Mouse (Mus musculus) intestine, embryonic 14.5 days (tissue): ENCODE measurements at regions not wholly inside any gene's neighbourhood (a gene's known extent, or its start where the extent isn't known, plus 50 kb on each side); places are given as distances from the start of the nearest gene placed in this dataset.

Experiments
- ATAC-seq: fragments of 200-750 bp; cut with Nextera tagmentation; replicated peaks from 2 replicates; pipeline ENCODE4 v1.8.0; 2017; ENCODE audit warnings: low read depth, moderate number of reproducible peaks, moderate TSS enrichment, moderate library complexity; ENCODE audit not compliant: low FRiP score, low TSS enrichment
- DNase-seq: peaks from one replicate; pipeline ENCODE4 v3.0.0-alpha.2; 2018; ENCODE audit warnings: low spot score
- H3K27ac ChIP-seq: fragments of 300-500 bp; sonication (generic); 2 replicates; pipeline ENCODE4 v1.5.1; 2014; ENCODE audit warnings: low read depth, mild to moderate bottlenecking, control low read depth
- H3K27me3 ChIP-seq: fragments of 300-500 bp; sonication (generic); replicated peaks from 2 replicates; pipeline ENCODE4 v1.6.1; 2014; ENCODE audit warnings: low read length, control low read depth; ENCODE audit not compliant: control insufficient read depth, insufficient read depth
- H3K36me3 ChIP-seq: fragments of 300-500 bp; sonication (generic); 2 replicates; pipeline ENCODE4 v1.6.1; 2014; ENCODE audit warnings: low read length, control low read depth; ENCODE audit not compliant: control insufficient read depth, insufficient read depth
- H3K4me1 ChIP-seq: fragments of 300-500 bp; sonication (generic); replicated peaks from 2 replicates; pipeline ENCODE4 v1.6.1; 2014; ENCODE audit warnings: low read length, control low read depth, mixed read lengths; ENCODE audit not compliant: control insufficient read depth, insufficient read depth
- H3K4me2 ChIP-seq: fragments of 300-500 bp; sonication (generic); 2 replicates; pipeline ENCODE4 v1.6.1; 2014; ENCODE audit warnings: low read length
- H3K4me3 ChIP-seq: fragments of 300-500 bp; sonication (generic); 2 replicates; pipeline ENCODE4 v1.5.1; 2014; ENCODE audit warnings: low read depth, low read length, control low read depth, mixed read lengths
- H3K9ac ChIP-seq: fragments of 300-500 bp; sonication (generic); 2 replicates; pipeline ENCODE4 v1.6.1; 2014; ENCODE audit warnings: mild to moderate bottlenecking, low read length
- H3K9me3 ChIP-seq: fragments of 300-500 bp; sonication (generic); 2 replicates; pipeline ENCODE4 v1.6.1; 2016; ENCODE audit warnings: low read length, control low read depth; ENCODE audit not compliant: control insufficient read depth
- WGBS: fragments of 180-500 bp; shearing (Covaris S2); extraction: QIAGEN DNeasy Blood & Tissue Kit; methylation state at CpG from one replicate; pipeline ENCODE4 v1.1.7; 2014; 5-methylcytosine and 5-hydroxymethylcytosine counted together

GRCm38 (mm10) chr14:102867697-102868096 lies 114.7 kb downstream of the Kctd12 start:
- H3K4me2 ChIP-seq: no peak overlapping the region
- H3K4me1 ChIP-seq: no peaks in the 10 kb centered on the region
- H3K4me3 ChIP-seq: no peak overlapping the region
- ATAC-seq (no peak), DNase-seq (no peak)
- H3K9me3 ChIP-seq: no peaks in the 10 kb centered on the region
- no peak overlapping the region for H3K9ac ChIP-seq
- H3K27me3 ChIP-seq: no peaks in the 10 kb centered on the region
- no peak overlapping the region for H3K27ac ChIP-seq
- no peaks in the 10 kb centered on the region for H3K36me3 ChIP-seq
- WGBS: 81% methylated on average over 2 of the region's 2 CpGs

- no peak for ATAC-seq
- H3K27me3 ChIP-seq: no peaks in the 10 kb centered on the region
- H3K4me2 ChIP-seq: no peak overlapping the region
- no peaks in the 10 kb centered on the region for H3K4me1 ChIP-seq
- DNase-seq: no peak
- H3K27ac ChIP-seq: no peak overlapping the region
- H3K9me3 ChIP-seq: no peaks in the 10 kb centered on the region
- H3K4me3 ChIP-seq: no peak overlapping the region
- 80% methylated on average over 1 of the region's 1 CpGs for WGBS
- H3K36me3 ChIP-seq: no peaks in the 10 kb centered on the region
- no peak overlapping the region for H3K9ac ChIP-seq
Observed at GRCm38 (mm10) chr14:102866511-102866910, 115.9 kb downstream of the Kctd12 start.

- H3K4me3 ChIP-seq: no peak overlapping the region
- no peaks in the 10 kb centered on the region for H3K27me3 ChIP-seq
- DNase-seq (no peak), ATAC-seq (no peak)
- H3K9me3 ChIP-seq: no peaks in the 10 kb centered on the region
- no peaks in the 10 kb centered on the region for H3K4me1 ChIP-seq
- WGBS: 88% methylated on average over 1 of the region's 1 CpGs
- no peak overlapping the region for H3K9ac ChIP-seq
- no peak overlapping the region for H3K27ac ChIP-seq
- no peaks in the 10 kb centered on the region for H3K36me3 ChIP-seq
- no peak overlapping the region for H3K4me2 ChIP-seq
Observed at GRCm38 (mm10) chr14:102861694-102862093, 120.7 kb downstream of the Kctd12 start.

- Histone ChIP-seq H3K27ac (no peak overlapping the region), H3K4me3 (no peak overlapping the region), H3K27me3 (no peaks in the 10 kb centered on the region), H3K4me1 (no peaks in the 10 kb centered on the region; the same call in 1 of the 2 replicates), H3K9me3 (no peaks in the 10 kb centered on the region), H3K4me2 (no peak overlapping the region), H3K36me3 (no peaks in the 10 kb centered on the region), H3K9ac (no peak overlapping the region)
- no peak for ATAC-seq
- DNase-seq: no peak
- 65% methylated on average over 4 of the region's 4 CpGs for WGBS
Observed at GRCm38 (mm10) chr14:102859361-102859871, 123.0 kb downstream of the Kctd12 start.

GRCm38 (mm10) chr14:102855264-102855840 lies 127.1 kb downstream of the Kctd12 start:
- DNase-seq (no peak), ATAC-seq (no peak)
- H3K9me3 ChIP-seq: no peaks in the 10 kb centered on the region
- H3K27ac ChIP-seq: no peak overlapping the region
- no peak overlapping the region for H3K4me3 ChIP-seq
- H3K4me2 ChIP-seq: no peak overlapping the region
- no peaks in the 10 kb centered on the region for H3K27me3 ChIP-seq
- no peak overlapping the region for H3K9ac ChIP-seq
- H3K36me3 ChIP-seq: no peaks in the 10 kb centered on the region
- H3K4me1 ChIP-seq: no peaks in the 10 kb centered on the region; the same call in 1 of the 2 replicates
- 56% methylated on average over 7 of the region's 7 CpGs for whole genome bisulfite sequencing

- DNase-seq: no peak
- no peaks in the 10 kb centered on the region for H3K4me1 ChIP-seq
- no peak for ATAC-seq
- H3K27me3 ChIP-seq: no peaks in the 10 kb centered on the region
- H3K27ac ChIP-seq: no peak overlapping the region
- no peak overlapping the region for H3K4me2 ChIP-seq
- H3K36me3 ChIP-seq: no peaks in the 10 kb centered on the region
- no peak overlapping the region for H3K9ac ChIP-seq
- WGBS: 88% methylated on average over 3 of the region's 3 CpGs
- no peak overlapping the region for H3K4me3 ChIP-seq
- H3K9me3 ChIP-seq: no peaks in the 10 kb centered on the region
Observed at GRCm38 (mm10) chr14:102843700-102844099, 138.7 kb downstream of the Kctd12 start.

- ATAC-seq (no peak), DNase-seq (no peak)
- no peak overlapping the region for H3K27ac ChIP-seq
- H3K9me3 ChIP-seq: no peaks in the 10 kb centered on the region
- H3K4me3 ChIP-seq: no peak overlapping the region
- no peaks in the 10 kb centered on the region for H3K27me3 ChIP-seq
- no peak overlapping the region for H3K9ac ChIP-seq
- no peak overlapping the region for H3K4me2 ChIP-seq
- H3K36me3 ChIP-seq: no peaks in the 10 kb centered on the region
- no peaks in the 10 kb centered on the region for H3K4me1 ChIP-seq
- 18% methylated on average over 1 of the region's 1 CpGs for WGBS
Observed at GRCm38 (mm10) chr14:102837602-102838001, 144.8 kb downstream of the Kctd12 start.

GRCm38 (mm10) chr14:102835118-102835769 lies 147.2 kb downstream of the Kctd12 start:
- Histone ChIP-seq H3K9ac (no peak overlapping the region), H3K27ac (no peak overlapping the region), H3K36me3 (no peaks in the 10 kb centered on the region), H3K4me2 (no peak overlapping the region), H3K4me3 (no peak overlapping the region), H3K4me1 (no peaks in the 10 kb centered on the region), H3K27me3 (no peaks in the 10 kb centered on the region), H3K9me3 (no peaks in the 10 kb centered on the region)
- DNase-seq (no peak), ATAC-seq (no peak)
- WGBS: 75% methylated on average over 11 of the region's 11 CpGs

- DNase-seq: no peak
- ATAC-seq: no peak
- H3K4me2 ChIP-seq: no peak overlapping the region
- no peaks in the 10 kb centered on the region for H3K27me3 ChIP-seq
- H3K4me3 ChIP-seq: no peak overlapping the region
- H3K9me3 ChIP-seq: no peaks in the 10 kb centered on the region
- WGBS: 86% methylated on average over 3 of the region's 3 CpGs
- H3K9ac ChIP-seq: no peak overlapping the region
- no peaks in the 10 kb centered on the region for H3K4me1 ChIP-seq
- no peak overlapping the region for H3K27ac ChIP-seq
- no peaks in the 10 kb centered on the region for H3K36me3 ChIP-seq
Observed at GRCm38 (mm10) chr14:102828442-102828841, 154.0 kb downstream of the Kctd12 start.
